Mouse (Mus musculus) liver, embryonic 11.5 days (tissue): ENCODE results near the gene H2al1i. TPM values are rescaled to one million over a fixed set of nuclear protein-coding genes. Genes with fewer than 3 reads are reported as not detected.
"Not testable (repeated sequence)": the region's sequence is repeated elsewhere in the genome, so short reads cannot be mapped to it uniquely, and the experiment has no call there.

Experiments
- ATAC-seq: fragments of 200-750 bp; cut with Nextera tagmentation; replicated peaks from 2 replicates; pipeline ENCODE4 v1.8.0; 2017; ENCODE audit warnings: moderate number of reproducible peaks, mild to moderate bottlenecking, moderate TSS enrichment, moderate library complexity; ENCODE audit not compliant: low FRiP score
- DNase-seq: peaks from one replicate; pipeline ENCODE4 v3.0.0-alpha.2; 2017; ENCODE audit warnings: low spot score
- H3K27ac ChIP-seq: fragments of 300-500 bp; sonication (generic); 2 replicates; pipeline ENCODE4 v1.5.1; 2014; ENCODE audit warnings: mild to moderate bottlenecking, low read depth, low read length, control low read depth
- H3K27me3 ChIP-seq: fragments of 300-500 bp; sonication (generic); replicated peaks from 2 replicates; pipeline ENCODE4 v1.6.1; 2014; ENCODE audit warnings: low read length, mixed read lengths; ENCODE audit not compliant: control insufficient read depth, insufficient read depth
- H3K36me3 ChIP-seq: fragments of 300-500 bp; sonication (generic); 2 replicates; pipeline ENCODE4 v1.6.1; 2014; ENCODE audit warnings: mild to moderate bottlenecking, low read length, moderate library complexity, mixed read lengths; ENCODE audit not compliant: control insufficient read depth, insufficient read depth
- H3K4me1 ChIP-seq: fragments of 300-500 bp; sonication (generic); replicated peaks from 2 replicates; pipeline ENCODE4 v1.6.1; 2014; ENCODE audit warnings: low read length, mixed read lengths; ENCODE audit not compliant: control insufficient read depth, insufficient read depth
- H3K4me2 ChIP-seq: fragments of 300-500 bp; sonication (generic); 2 replicates; pipeline ENCODE4 v1.6.1; 2014; ENCODE audit warnings: mild to moderate bottlenecking, control low read depth, moderate library complexity
- H3K4me3 ChIP-seq: fragments of 300-500 bp; sonication (generic); 2 replicates; pipeline ENCODE4 v1.5.1; 2014; ENCODE audit warnings: low read depth, low read length, control low read depth
- H3K9ac ChIP-seq: fragments of 300-500 bp; sonication (generic); 2 replicates; pipeline ENCODE4 v1.6.1; 2014; ENCODE audit warnings: low read depth, low read length, control low read depth
- H3K9me3 ChIP-seq: fragments of 300-500 bp; sonication (generic); 2 replicates; pipeline ENCODE4 v1.6.1; 2016; ENCODE audit warnings: low read length, inconsistent platforms, mixed read lengths; ENCODE audit not compliant: control insufficient read depth
- WGBS: fragments of 180-500 bp; shearing (Covaris S2); extraction: QIAGEN DNeasy Blood & Tissue Kit; methylation state at CpG from one replicate; pipeline ENCODE4 v1.1.7; 2014; 5-methylcytosine and 5-hydroxymethylcytosine counted together
- polyA plus RNA-seq: library from polyadenylated mRNA; unstranded; fragments of >200 nt; fragmentation: Nextera tagmentation; extraction: Ambion mirVana; gene quantifications from 2 replicates; pipeline ENCODE4 v1.2.1, GENCODE M21; 2014

The H2al1i gene
- not detected in 2 replicates for polyA plus RNA-seq

DNA sequence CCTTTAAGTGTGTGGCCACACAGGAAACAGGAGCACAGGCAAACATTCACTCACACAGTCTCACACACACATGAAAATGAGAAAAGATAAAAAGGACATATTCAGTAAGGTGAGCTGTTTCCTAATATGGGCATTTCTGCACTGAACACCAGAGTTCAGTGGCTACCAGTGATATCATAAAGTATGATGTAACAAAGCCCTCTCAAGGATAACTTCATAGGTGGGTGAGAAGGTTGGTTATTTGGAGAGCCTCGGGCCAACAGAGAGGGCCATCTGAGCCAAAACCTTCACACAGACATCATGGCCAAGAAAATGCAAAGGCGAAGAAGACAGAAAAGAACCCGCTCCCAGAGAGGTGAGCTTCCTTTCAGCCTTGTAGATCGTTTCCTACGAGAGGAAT lies at the start of gene H2al1i:
H2al1i (plus strand) TSS at position 301 of the 400 bp plus-strand sequence.
- H3K36me3 ChIP-seq, H3K4me2 ChIP-seq, H3K27ac ChIP-seq, H3K9me3 ChIP-seq, H3K9ac ChIP-seq, DNase-seq, H3K4me1 ChIP-seq, H3K27me3 ChIP-seq, ATAC-seq, H3K4me3 ChIP-seq: not testable (repeated sequence)
- 89% methylated on average over 3 of the region's 5 CpGs for WGBS

DNA sequence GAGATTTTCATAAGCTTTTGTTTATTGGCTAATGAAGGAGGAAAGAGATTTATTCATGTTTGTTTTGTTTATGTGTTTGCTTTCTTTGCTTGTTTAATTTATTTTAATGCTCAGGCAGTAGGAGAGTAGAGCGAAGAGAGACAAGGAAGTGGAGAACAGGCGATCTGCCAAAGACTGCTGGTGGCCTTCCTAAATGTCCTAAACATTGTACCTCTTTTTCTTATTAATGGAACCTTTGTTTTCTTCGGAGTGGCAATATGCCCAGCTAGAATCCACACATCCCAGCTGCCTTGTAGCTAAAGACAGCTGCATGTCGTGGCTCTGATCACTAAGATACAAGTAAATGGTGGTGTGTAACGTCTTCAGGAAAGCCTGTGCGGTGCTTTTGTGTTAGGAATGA lies 47.4 kb upstream of the H2al1i start:
- 84% methylated on average over 6 of the region's 6 CpGs for WGBS
- DNase-seq (no peak), ATAC-seq (no peak)
- Histone ChIP-seq H3K27ac (no peak overlapping the region), H3K9ac (no peak overlapping the region), H3K4me1 (no peaks in the 10 kb centered on the region), H3K9me3 (no peaks in the 10 kb centered on the region), H3K4me3 (no peak overlapping the region), H3K27me3 (peaks cover 3% of the 10 kb centered on the region; the same call in 1 of the 2 replicates), H3K36me3 (no peaks in the 10 kb centered on the region), H3K4me2 (no peak overlapping the region)

DNA sequence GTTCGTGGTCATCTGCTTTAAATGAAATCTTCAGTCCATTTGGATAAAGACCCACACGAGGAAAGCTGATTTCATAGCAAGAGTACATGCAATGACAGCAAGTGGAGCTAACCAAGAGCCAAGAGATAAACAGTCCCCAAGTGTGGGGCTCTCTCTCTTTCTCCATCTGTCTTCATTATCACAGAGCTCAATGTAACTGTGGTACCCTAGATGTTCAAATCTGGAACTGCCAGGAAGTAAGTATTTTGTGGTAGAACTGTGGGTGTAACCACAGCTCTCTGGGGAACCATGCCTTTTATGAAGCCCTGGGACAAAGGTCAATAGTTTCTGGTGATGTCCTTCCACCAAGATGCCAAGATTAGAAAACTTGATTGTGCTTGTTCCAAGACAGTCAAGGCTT lies 43.7 kb upstream of the H2al1i start:
- Histone ChIP-seq H3K9me3 (no peaks in the 10 kb centered on the region), H3K27me3 (peaks cover 3% of the 10 kb centered on the region; the same call in 1 of the 2 replicates), H3K4me2 (no peak overlapping the region), H3K27ac (no peak overlapping the region), H3K9ac (no peak overlapping the region), H3K36me3 (no peaks in the 10 kb centered on the region), H3K4me3 (no peak overlapping the region), H3K4me1 (no peaks in the 10 kb centered on the region)
- 58% methylated on average over 2 of the region's 2 CpGs for WGBS
- DNase-seq (no peak), ATAC-seq (no peak)

DNA sequence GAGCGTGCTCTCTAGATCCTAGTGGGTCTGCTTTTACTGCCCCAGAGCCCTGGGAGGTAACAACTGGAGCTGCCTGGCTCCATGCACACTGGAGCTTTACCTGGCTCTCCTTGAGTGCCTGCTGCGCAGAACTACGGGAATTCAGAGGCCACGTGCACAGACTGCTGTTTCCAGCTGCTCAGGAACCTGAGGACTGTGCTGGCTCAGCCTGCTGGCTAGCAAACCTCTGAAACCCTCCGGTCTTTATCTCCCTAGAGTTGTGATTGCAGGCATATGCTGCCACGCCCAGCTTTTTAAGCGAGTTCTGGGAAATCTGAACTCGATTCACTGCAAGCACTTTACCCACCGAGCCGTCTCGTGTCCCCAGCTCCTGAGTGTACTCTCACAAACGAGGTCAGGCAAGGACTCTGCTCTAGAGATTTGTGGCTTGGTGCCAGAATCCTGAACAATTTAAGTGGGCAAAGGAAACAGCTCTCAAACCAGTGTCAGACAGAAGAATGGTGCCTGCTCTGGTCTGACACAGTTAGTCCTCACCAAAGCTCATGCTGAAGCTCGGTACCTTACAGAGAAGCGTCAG lies 36.1 kb upstream of the H2al1i start:
- H3K9me3 ChIP-seq = no peaks in the 10 kb centered on the region
- H3K27me3 ChIP-seq = no peaks in the 10 kb centered on the region
- ATAC-seq (no peak), DNase-seq (no peak)
- H3K4me2 ChIP-seq = no peak overlapping the region
- no peaks in the 10 kb centered on the region for H3K4me1 ChIP-seq
- no peaks in the 10 kb centered on the region for H3K36me3 ChIP-seq
- H3K9ac ChIP-seq = no peak overlapping the region
- H3K4me3 ChIP-seq = no peak overlapping the region
- WGBS = 66% methylated on average over 14 of the region's 14 CpGs
- H3K27ac ChIP-seq = no peak overlapping the region

DNA sequence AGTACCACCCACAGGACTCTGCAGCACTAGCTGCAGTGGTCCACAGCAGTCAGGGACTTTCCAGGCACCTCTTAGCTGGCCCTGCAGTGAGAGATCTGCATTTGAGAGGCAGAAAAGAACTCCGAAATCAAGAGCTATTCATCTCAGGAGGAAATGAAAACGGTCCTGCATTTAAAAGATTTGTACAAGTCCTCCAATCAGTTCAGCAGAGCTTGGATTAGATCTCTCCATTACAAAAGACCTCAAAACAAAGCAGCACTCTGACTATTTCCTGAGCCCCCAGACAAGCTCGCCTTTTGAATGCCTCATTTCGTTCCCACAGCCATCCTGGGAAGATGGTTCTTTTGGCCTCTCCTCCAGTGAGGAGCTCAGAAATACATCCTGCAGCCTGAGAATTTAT lies 35.2 kb upstream of the H2al1i start:
- Histone ChIP-seq H3K27me3 (no peaks in the 10 kb centered on the region), H3K4me3 (no peak overlapping the region), H3K4me2 (no peak overlapping the region), H3K27ac (no peak overlapping the region), H3K4me1 (no peaks in the 10 kb centered on the region), H3K36me3 (no peaks in the 10 kb centered on the region), H3K9ac (no peak overlapping the region), H3K9me3 (no peaks in the 10 kb centered on the region)
- DNase-seq (no peak), ATAC-seq (no peak)
- 62% methylated on average over 4 of the region's 4 CpGs for WGBS

DNA sequence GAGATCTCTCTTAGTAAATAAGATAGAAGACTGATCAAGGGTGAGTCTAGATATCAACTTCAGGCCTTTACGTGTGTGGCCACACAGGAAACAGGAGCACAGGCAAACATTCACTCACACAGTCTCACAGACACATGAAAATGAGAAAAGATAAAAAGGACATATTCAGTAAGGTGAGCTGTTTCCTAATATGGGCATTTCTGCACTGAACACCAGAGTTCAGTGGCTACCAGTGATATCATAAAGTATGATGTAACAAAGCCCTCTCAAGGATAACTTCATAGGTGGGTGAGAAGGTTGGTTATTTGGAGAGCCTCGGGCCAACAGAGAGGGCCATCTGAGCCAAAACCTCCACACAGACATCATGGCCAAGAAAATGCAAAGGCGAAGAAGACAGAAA lies 25.5 kb upstream of the H2al1i start, which contains the start of gene H2al1a:
H2al1a (plus strand) TSS at position 301 of the 400 bp plus-strand sequence.
- not testable (repeated sequence) for H3K27ac ChIP-seq, H3K4me1 ChIP-seq, H3K4me2 ChIP-seq, DNase-seq, ATAC-seq, H3K27me3 ChIP-seq, H3K9me3 ChIP-seq, H3K9ac ChIP-seq, H3K4me3 ChIP-seq, H3K36me3 ChIP-seq
- no CpG with 5 or more reads among the region's 3 CpGs for WGBS

DNA sequence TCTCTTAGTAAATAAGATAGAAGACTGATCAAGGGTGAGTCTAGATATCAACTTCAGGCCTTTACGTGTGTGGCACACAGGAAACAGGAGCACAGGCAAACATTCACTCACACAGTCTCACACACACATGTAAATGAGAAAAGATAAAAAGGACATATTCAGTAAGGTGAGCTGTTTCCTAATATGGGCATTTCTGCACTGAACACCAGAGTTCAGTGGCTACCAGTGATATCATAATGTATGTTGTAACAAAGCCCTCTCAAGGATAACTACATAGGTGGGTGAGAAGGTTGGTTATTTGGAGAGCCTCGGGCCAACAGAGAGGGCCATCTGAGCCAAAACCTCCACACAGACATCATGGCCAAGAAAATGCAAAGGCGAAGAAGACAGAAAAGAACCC lies 22.3 kb upstream of the H2al1i start, which contains the start of gene H2al1b:
H2al1b (plus strand) TSS at position 301 of the 400 bp plus-strand sequence.
- not testable (repeated sequence) for H3K27me3 ChIP-seq, H3K4me3 ChIP-seq, H3K4me2 ChIP-seq, H3K36me3 ChIP-seq, H3K9me3 ChIP-seq, ATAC-seq, H3K27ac ChIP-seq, H3K9ac ChIP-seq, H3K4me1 ChIP-seq, DNase-seq
- WGBS = 91% methylated on average over 1 of the region's 3 CpGs

DNA sequence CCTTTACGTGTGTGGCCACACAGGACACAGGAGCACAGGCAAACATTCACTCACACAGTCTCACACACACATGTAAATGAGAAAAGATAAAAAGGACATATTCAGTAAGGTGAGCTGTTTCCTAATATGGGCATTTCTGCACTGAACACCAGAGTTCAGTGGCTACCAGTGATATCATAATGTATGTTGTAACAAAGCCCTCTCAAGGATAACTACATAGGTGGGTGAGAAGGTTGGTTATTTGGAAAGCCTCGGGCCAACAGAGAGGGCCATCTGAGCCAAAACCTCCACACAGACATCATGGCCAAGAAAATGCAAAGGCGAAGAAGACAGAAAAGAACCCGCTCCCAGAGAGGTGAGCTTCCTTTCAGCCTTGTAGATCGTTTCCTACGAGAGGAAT lies 19.1 kb upstream of the H2al1i start, which contains the start of gene H2al1c:
H2al1c (plus strand) TSS at position 301 of the 400 bp plus-strand sequence.
- 73% methylated on average over 1 of the region's 6 CpGs for WGBS
- H3K27me3 ChIP-seq, H3K9me3 ChIP-seq, H3K36me3 ChIP-seq, H3K4me1 ChIP-seq, DNase-seq, H3K4me2 ChIP-seq, ATAC-seq, H3K9ac ChIP-seq, H3K27ac ChIP-seq, H3K4me3 ChIP-seq: not testable (repeated sequence)

DNA sequence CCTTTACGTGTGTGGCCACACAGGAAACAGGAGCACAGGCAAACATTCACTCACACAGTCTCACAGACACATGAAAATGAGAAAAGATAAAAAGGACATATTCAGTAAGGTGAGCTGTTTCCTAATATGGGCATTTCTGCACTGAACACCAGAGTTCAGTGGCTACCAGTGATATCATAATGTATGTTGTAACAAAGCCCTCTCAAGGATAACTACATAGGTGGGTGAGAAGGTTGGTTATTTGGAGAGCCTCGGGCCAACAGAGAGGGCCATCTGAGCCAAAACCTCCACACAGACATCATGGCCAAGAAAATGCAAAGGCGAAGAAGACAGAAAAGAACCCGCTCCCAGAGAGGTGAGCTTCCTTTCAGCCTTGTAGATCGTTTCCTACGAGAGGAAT lies 15.9 kb upstream of the H2al1i start, which contains the start of gene H2al1d:
H2al1d (plus strand) TSS at position 301 of the 400 bp plus-strand sequence.
- not testable (repeated sequence) for H3K9me3 ChIP-seq, ATAC-seq, DNase-seq, H3K27me3 ChIP-seq, H3K4me2 ChIP-seq, H3K4me3 ChIP-seq, H3K4me1 ChIP-seq, H3K27ac ChIP-seq, H3K9ac ChIP-seq, H3K36me3 ChIP-seq
- no CpG with 5 or more reads among the region's 6 CpGs for WGBS
